Mouse (Mus musculus) myocyte (in vitro differentiated cells): ENCODE data around the gene Slc27a5. TPM values are rescaled to one million over a fixed set of nuclear protein-coding genes. Genes with fewer than 3 reads are reported as not detected.

Experiments used
- H3K27me3 ChIP-seq: one replicate; pipeline ENCODE4 v1.6.1; 2011; ENCODE audit not compliant: control insufficient read depth, insufficient read depth, insufficient read length
- H3K36me3 ChIP-seq: one replicate; pipeline ENCODE4 v1.6.1; 2011; ENCODE audit not compliant: control insufficient read depth, insufficient read depth
- H3K4me2 ChIP-seq: one replicate; pipeline ENCODE4 v1.6.1; 2011; ENCODE audit warnings: low read depth, control low read depth
- H3K4me3 ChIP-seq: one replicate; pipeline ENCODE4 v1.5.1; 2011; ENCODE audit warnings: mild to moderate bottlenecking, control low read depth, moderate library complexity
- H3K79me2 ChIP-seq: one replicate; pipeline ENCODE4 v1.6.1; 2011; ENCODE audit not compliant: control insufficient read depth, insufficient read depth
- H3ac ChIP-seq: one replicate; pipeline ENCODE4 v1.6.1; 2011; ENCODE audit not compliant: control insufficient read depth, insufficient read length
- CEBPB ChIP-seq: IDR thresholded peaks from 2 replicates; pipeline ENCODE4 v1.6.1; 2011; ENCODE audit warnings: mild to moderate bottlenecking, moderate library complexity; ENCODE audit not compliant: poor library complexity, insufficient read depth, severe bottlenecking
- E2F4 ChIP-seq: IDR thresholded peaks from one replicate; pipeline ENCODE4 v1.6.1; 2011; ENCODE audit warnings: mild to moderate bottlenecking, control low read depth, moderate library complexity; ENCODE audit not compliant: insufficient read depth
- MAX ChIP-seq: IDR thresholded peaks from one replicate; pipeline ENCODE4 v1.6.1; 2011; ENCODE audit warnings: low read depth, mild to moderate bottlenecking, control low read depth
- MYOD1 ChIP-seq, 3 experiments: IDR thresholded peaks; one replicate each; pipeline ENCODE4 v1.6.1; 2011; ENCODE audit warnings: control low read depth in 2 of 3, low read depth in 2 of 3, mild to moderate bottlenecking in 2 of 3, moderate library complexity in 1 of 3; ENCODE audit not compliant: insufficient read length in 2 of 3, control insufficient read depth in 1 of 3
- MYOG ChIP-seq, 3 experiments: IDR thresholded peaks; one replicate each; pipeline ENCODE4 v1.6.1; 2011; ENCODE audit warnings: control low read depth in 2 of 3, low read depth in 2 of 3, mild to moderate bottlenecking in 2 of 3; ENCODE audit not compliant: insufficient read length in 2 of 3, control insufficient read depth in 1 of 3, insufficient read depth in 1 of 3
- POLR2A ChIP-seq: IDR thresholded peaks from one replicate; pipeline ENCODE4 v1.6.1; 2011; ENCODE audit warnings: low read depth, mild to moderate bottlenecking, control low read depth, moderate library complexity; ENCODE audit not compliant: insufficient read length
- POLR2AphosphoS2 ChIP-seq: IDR thresholded peaks from one replicate; pipeline ENCODE4 v1.6.1; 2011; ENCODE audit warnings: low read depth, control low read depth; ENCODE audit not compliant: insufficient read length
- REST ChIP-seq: IDR thresholded peaks from one replicate; pipeline ENCODE4 v1.6.1; 2011; ENCODE audit warnings: mild to moderate bottlenecking, control low read depth, moderate library complexity; ENCODE audit not compliant: insufficient read depth, insufficient read length
- SRF ChIP-seq: IDR thresholded peaks from one replicate; pipeline ENCODE4 v1.6.1; 2011; ENCODE audit warnings: low read depth; ENCODE audit not compliant: control insufficient read depth, insufficient read length
- TCF12 ChIP-seq: IDR thresholded peaks from one replicate; pipeline ENCODE4 v1.6.1; 2011; ENCODE audit warnings: mild to moderate bottlenecking, control low read depth; ENCODE audit not compliant: poor library complexity, insufficient read depth, severe bottlenecking
- TCF3 ChIP-seq: IDR thresholded peaks from one replicate; pipeline ENCODE4 v1.6.1; 2011; ENCODE audit warnings: low read depth, control low read depth; ENCODE audit not compliant: insufficient read length
- USF1 ChIP-seq: IDR thresholded peaks from one replicate; pipeline ENCODE4 v1.6.1; 2011; ENCODE audit warnings: low read depth, mild to moderate bottlenecking, control low read depth, moderate library complexity
- polyA plus RNA-seq: library from polyadenylated mRNA; unstranded; fragments of >200 nt; fragmentation: generic; extraction: Trizol; gene quantifications from one replicate; pipeline ENCODE4 v1.2.1, GENCODE M21; 2012; ENCODE audit warnings: missing spikeins

Slc27a5 gene
- polyA plus RNA-seq, 1 experiment, result not detected

GRCm38 (mm10) chr7:13032541-13032940, 34.5 kb upstream of the Slc27a5 start:
- Histone ChIP-seq H3K36me3 (peaks cover 56% of the 10 kb centered on the region), H3ac (no peak overlapping the region), H3K4me2 (no peak overlapping the region), H3K27me3 (no peaks in the 10 kb centered on the region), H3K4me3 (no peak overlapping the region), H3K79me2 (peaks cover 25% of the 10 kb centered on the region)
- peak; percentile 48 for TF ChIP-seq POLR2AphosphoS2
- TF ChIP-seq USF1, result no peak
- no peak for TF ChIP-seq CEBPB
- no peak for TF ChIP-seq MYOD1 (IDR thresholded peaks at IDR 0.05; ENCODE audit: control insufficient read depth in 1 of 3, insufficient read length in 2 of 3, low read depth in 2 of 3)

- H3K27me3 ChIP-seq, result no peaks in the 10 kb centered on the region
- no peak overlapping the region for H3K4me3 ChIP-seq
- TF ChIP-seq TCF3 (no peak), USF1 (no peak), MAX (no peak), TCF12 (no peak), POLR2AphosphoS2 (peak; percentile 53), SRF (no peak)
- peaks cover 62% of the 10 kb centered on the region for H3K36me3 ChIP-seq
- no peak overlapping the region for H3K4me2 ChIP-seq
- H3ac ChIP-seq, result no peak overlapping the region
- peaks cover 25% of the 10 kb centered on the region for H3K79me2 ChIP-seq
Observed at GRCm38 (mm10) chr7:13031983-13032382, 34.0 kb upstream of the Slc27a5 start.

DNA sequence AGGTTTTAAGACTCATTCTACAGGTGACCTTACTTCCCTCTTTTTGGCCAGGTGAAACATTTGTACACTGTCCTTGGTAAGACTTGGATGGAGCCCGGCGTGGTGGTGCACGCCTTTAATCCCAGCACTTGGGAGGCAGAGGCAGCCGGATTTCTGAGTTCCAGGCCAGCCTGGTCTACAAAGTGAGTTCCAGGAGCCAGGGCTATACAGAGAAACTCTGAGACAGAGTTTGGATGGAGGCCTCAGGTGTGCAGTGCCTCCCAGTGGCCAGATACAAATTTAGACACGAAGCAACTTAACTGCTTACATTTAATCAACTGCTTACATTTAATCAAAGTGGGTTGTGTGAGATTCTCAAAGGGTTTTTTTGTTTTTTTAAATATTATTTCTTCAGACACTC, 33.1 kb upstream of the Slc27a5 start:
- peaks cover 65% of the 10 kb centered on the region for H3K36me3 ChIP-seq
- H3K4me3 ChIP-seq, result no peak overlapping the region
- H3ac ChIP-seq, result no peak overlapping the region
- no peak for TF ChIP-seq POLR2A
- no peak for TF ChIP-seq USF1
- no peak for TF ChIP-seq MYOD1 (IDR thresholded peaks at IDR 0.05; ENCODE audit: control insufficient read depth in 1 of 3, insufficient read length in 2 of 3, low read depth in 2 of 3)
- no peak for TF ChIP-seq MAX
- TF ChIP-seq TCF3, result no peak
- no peak for TF ChIP-seq TCF12
- TF ChIP-seq REST, result no peak
- TF ChIP-seq MYOG (IDR thresholded peaks at IDR 0.05; ENCODE audit: control insufficient read depth in 1 of 3, insufficient read depth in 1 of 3, insufficient read length in 2 of 3, low read depth in 2 of 3), result no peak
- no peak for TF ChIP-seq E2F4
- no peak for TF ChIP-seq SRF
- TF ChIP-seq POLR2AphosphoS2, result no peak
- TF ChIP-seq CEBPB, result no peak
- H3K4me2 ChIP-seq, result no peak overlapping the region
- peaks cover 25% of the 10 kb centered on the region for H3K79me2 ChIP-seq
- H3K27me3 ChIP-seq, result no peaks in the 10 kb centered on the region

DNA sequence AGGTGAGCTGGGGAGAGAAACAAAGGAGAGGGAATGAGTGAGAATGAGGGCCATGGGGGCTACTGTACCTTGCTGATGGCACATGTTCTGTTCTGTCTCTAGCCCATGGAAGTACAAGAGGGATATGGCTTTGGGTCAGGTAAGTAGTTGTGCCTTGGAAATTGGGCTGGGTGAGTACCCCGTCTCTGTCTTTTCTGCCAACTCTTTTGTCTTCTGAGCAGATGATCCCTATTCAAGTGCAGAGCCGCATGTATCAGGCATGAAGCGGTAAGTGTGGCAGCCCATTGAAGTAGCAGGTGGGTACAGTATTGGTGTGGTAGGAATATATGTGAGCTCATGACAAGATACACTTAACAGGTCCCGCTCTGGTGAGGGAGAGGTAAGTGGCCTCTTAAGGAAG, 31.0 kb upstream of the Slc27a5 start:
- no peak overlapping the region for H3K4me2 ChIP-seq
- H3K79me2 ChIP-seq, result peaks cover 31% of the 10 kb centered on the region
- H3K4me3 ChIP-seq, result no peak overlapping the region
- H3K36me3 ChIP-seq, result peaks cover 59% of the 10 kb centered on the region
- no peak overlapping the region for H3ac ChIP-seq
- H3K27me3 ChIP-seq, result no peaks in the 10 kb centered on the region
- TF ChIP-seq E2F4 (no peak), USF1 (no peak)

DNA sequence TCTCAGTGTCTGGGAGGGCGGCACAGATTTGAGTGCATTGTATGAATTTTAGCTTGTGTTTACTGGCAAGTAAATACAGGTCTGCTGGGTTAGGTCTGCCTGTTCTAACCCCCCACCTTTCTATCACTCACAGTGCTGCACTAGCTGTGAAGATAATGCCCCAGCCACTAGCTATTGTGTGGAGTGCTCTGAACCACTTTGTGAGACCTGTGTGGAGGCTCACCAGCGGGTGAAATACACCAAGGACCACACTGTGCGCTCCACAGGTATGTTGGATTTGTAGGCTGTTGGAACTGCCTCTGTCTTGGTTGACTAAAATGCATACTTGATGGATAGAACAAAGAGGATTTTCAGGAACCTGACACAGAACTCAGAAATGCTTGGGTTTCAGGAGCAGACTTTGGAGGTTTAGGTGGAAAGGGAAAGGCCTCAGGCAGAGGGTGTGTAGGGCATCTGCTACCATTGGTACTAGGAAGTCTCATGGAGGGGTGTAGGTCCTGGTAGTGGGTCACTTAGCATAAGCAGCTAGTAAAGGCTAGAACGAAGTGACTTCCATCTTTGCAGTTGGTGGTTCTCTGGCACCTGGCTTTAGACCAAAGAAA, 27.6 kb upstream of the Slc27a5 start:
- Histone ChIP-seq H3K36me3 (peaks cover 38% of the 10 kb centered on the region), H3K27me3 (no peaks in the 10 kb centered on the region)
- TF ChIP-seq POLR2A, result no peak
- TF ChIP-seq MAX, result no peak
- TF ChIP-seq MYOG (IDR thresholded peaks at IDR 0.05; ENCODE audit: control insufficient read depth in 1 of 3, insufficient read depth in 1 of 3, insufficient read length in 2 of 3, low read depth in 2 of 3), result no peak
- no peak for TF ChIP-seq USF1
- TF ChIP-seq TCF12, result no peak
- TF ChIP-seq CEBPB, result no peak
- TF ChIP-seq REST, result no peak
- TF ChIP-seq MYOD1 (IDR thresholded peaks at IDR 0.05; ENCODE audit: control insufficient read depth in 1 of 3, insufficient read length in 2 of 3, low read depth in 2 of 3), result no peak
- TF ChIP-seq SRF, result no peak
- TF ChIP-seq POLR2AphosphoS2, result no peak

More for the DNA sequence above, 27.6 kb upstream of the Slc27a5 start:
- peaks cover 31% of the 10 kb centered on the region for H3K79me2 ChIP-seq
- H3K4me2 ChIP-seq, result peak overlapping the region; percentile 88
- peak overlapping the region; percentile 92 for H3ac ChIP-seq
- peak overlapping the region; percentile 51 for H3K4me3 ChIP-seq
